Mouse (Mus musculus): Measurements from ENCODE around the gene Ppp1r12b. TPM values are rescaled to one million over a fixed set of nuclear protein-coding genes. Genes with fewer than 3 reads are reported as not detected.

The Ppp1r12b gene
- polyA plus RNA-seq, 1 experiment, result 8.9 TPM

DNA sequence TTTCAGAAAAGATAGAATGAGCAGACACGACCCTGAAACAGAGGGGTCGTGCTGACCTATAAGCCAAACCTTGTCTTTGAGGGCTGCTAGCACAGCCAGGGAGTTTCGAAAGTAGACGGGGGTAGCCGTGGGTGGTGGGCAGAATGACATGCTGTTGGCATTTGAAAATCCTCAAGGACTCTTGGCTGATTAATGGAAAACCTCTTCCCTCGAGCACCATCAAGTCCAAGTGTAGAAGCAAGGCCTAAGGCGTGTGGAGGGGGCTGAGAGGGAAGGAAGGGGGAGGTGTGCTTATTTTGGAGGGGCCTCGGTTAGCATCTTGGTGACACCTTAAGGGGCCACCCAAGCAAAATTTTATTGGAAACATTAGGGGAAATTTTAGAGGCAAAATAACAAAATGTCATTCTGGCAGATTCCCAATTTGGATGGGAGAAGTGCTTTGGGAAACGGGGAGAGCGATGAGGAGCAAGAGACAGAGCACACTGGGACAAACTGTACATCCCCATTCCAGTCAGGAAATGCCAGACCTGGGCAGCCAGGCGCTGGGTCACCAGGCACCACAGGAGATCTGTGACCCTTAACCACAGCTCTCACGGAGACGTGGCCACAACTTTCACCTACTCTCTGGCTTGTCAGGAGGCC, 200.1 kb downstream of the Ppp1r12b start:
- Histone ChIP-seq H3K27ac (ENCODE audit: insufficient read depth, low read length) (no peak overlapping the region), H3K4me3 (ENCODE audit: low read depth, low read length) (no peak overlapping the region), H3K36me3 (ENCODE audit: control insufficient read depth, insufficient read depth, low read length, poor library complexity, severe bottlenecking) (no peaks in the 10 kb centered on the region), H3K9ac (ENCODE audit: low read depth, poor library complexity, severe bottlenecking) (no peak overlapping the region), H3K27me3 (ENCODE audit: control insufficient read depth, insufficient read depth, low read length, poor library complexity, severe bottlenecking) (no peaks in the 10 kb centered on the region), H3K4me1 (ENCODE audit: control insufficient read depth, insufficient read depth, low read length) (no peaks in the 10 kb centered on the region), H3K9me3 (replicated peaks; ENCODE audit: control insufficient read depth, insufficient read depth, low read length, poor library complexity, severe bottlenecking) (no peaks in the 10 kb centered on the region)
- TF ChIP-seq EP300 (IDR thresholded peaks at IDR 0.05; ENCODE audit: insufficient read depth, low read depth, low read length), result no peak
- no peak for TF ChIP-seq CTCF (IDR thresholded peaks at IDR 0.05; ENCODE audit: low read depth, low read length)
- TF ChIP-seq POLR2A (IDR thresholded peaks at IDR 0.05; ENCODE audit: insufficient read depth, low read length), result no peak

DNA sequence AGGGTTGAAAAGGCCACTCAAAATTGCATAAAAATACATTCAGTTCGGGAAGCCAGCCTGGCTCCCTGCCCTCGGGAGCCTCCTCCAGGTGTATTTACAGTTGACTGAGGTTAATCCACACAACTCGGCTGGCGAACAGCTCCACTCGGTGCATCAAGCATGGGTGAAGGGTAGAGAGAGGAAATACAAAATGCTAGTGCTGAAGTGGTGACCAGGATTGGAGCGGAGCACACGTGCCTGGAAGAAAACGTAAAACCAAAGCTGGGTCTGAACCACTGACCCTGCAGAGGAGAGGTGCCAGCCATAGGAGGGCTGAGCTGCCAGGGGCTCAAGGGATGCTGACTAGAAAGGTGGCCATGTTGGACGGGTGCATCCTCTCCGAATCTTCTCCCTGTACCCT, 200.9 kb downstream of the Ppp1r12b start:
- Histone ChIP-seq H3K27ac (ENCODE audit: insufficient read depth, low read length) (no peak overlapping the region), H3K27me3 (ENCODE audit: control insufficient read depth, insufficient read depth, low read length, poor library complexity, severe bottlenecking) (no peaks in the 10 kb centered on the region), H3K4me3 (ENCODE audit: low read depth, low read length) (no peak overlapping the region), H3K9ac (ENCODE audit: low read depth, poor library complexity, severe bottlenecking) (no peak overlapping the region), H3K36me3 (ENCODE audit: control insufficient read depth, insufficient read depth, low read length, poor library complexity, severe bottlenecking) (no peaks in the 10 kb centered on the region), H3K4me1 (ENCODE audit: control insufficient read depth, insufficient read depth, low read length) (no peaks in the 10 kb centered on the region), H3K9me3 (replicated peaks; ENCODE audit: control insufficient read depth, insufficient read depth, low read length, poor library complexity, severe bottlenecking) (no peaks in the 10 kb centered on the region)
- TF ChIP-seq EP300 (IDR thresholded peaks at IDR 0.05; ENCODE audit: insufficient read depth, low read depth, low read length) (no peak), POLR2A (IDR thresholded peaks at IDR 0.05; ENCODE audit: insufficient read depth, low read length) (no peak), CTCF (IDR thresholded peaks at IDR 0.05; ENCODE audit: low read depth, low read length) (no peak)

DNA sequence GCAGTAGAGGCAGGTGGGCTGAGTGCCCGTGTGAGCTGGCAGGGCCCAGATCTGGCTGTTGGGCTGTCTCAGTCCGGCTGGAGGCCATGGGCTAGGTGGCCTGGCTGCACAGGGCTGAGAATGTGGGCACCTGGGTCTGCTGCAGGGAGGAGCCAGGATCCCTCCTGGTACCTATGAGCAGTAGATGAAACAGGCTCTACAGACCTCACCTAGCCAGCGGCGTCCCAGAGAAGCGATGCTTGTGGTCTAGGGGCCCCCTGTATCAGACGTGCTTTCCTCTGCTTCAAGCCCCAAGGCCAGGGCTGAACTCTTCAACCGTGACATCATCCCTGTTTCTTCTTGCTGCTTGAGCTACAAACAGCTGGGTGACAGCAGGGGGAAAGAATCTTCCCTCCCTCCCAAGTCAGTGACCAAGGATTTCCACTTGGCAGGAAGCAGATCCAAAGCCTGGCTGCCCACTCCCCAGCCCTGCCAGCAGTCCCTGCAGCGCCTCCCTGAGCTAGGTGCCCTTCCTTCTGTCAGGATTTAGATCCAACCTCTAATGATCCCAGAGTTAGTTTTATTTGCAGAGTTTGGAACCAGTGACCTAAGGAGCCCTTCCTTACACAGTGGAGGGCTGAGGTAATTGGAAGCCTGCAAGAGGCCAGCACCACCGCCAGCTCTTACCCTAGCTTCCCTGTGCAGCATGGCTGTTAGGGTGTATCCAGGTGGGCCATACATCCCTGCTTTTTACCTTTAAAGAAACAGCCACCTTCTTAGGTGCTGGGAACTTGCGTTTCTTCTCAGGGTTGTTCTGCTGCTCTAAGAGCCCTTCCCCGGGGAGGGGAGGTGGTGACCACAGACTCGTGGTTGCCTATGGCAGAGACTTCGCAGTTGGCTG, 201.8 kb downstream of the Ppp1r12b start:
- Histone ChIP-seq H3K4me3 (ENCODE audit: low read depth, low read length) (no peak overlapping the region), H3K4me1 (ENCODE audit: control insufficient read depth, insufficient read depth, low read length) (no peaks in the 10 kb centered on the region), H3K36me3 (ENCODE audit: control insufficient read depth, insufficient read depth, low read length, poor library complexity, severe bottlenecking) (no peaks in the 10 kb centered on the region), H3K27me3 (ENCODE audit: control insufficient read depth, insufficient read depth, low read length, poor library complexity, severe bottlenecking) (no peaks in the 10 kb centered on the region), H3K27ac (ENCODE audit: insufficient read depth, low read length) (no peak overlapping the region), H3K9me3 (replicated peaks; ENCODE audit: control insufficient read depth, insufficient read depth, low read length, poor library complexity, severe bottlenecking) (no peaks in the 10 kb centered on the region), H3K9ac (ENCODE audit: low read depth, poor library complexity, severe bottlenecking) (no peak overlapping the region)
- no peak for TF ChIP-seq CTCF (IDR thresholded peaks at IDR 0.05; ENCODE audit: low read depth, low read length)
- no peak for TF ChIP-seq POLR2A (IDR thresholded peaks at IDR 0.05; ENCODE audit: insufficient read depth, low read length)
- no peak for TF ChIP-seq EP300 (IDR thresholded peaks at IDR 0.05; ENCODE audit: insufficient read depth, low read depth, low read length)

DNA sequence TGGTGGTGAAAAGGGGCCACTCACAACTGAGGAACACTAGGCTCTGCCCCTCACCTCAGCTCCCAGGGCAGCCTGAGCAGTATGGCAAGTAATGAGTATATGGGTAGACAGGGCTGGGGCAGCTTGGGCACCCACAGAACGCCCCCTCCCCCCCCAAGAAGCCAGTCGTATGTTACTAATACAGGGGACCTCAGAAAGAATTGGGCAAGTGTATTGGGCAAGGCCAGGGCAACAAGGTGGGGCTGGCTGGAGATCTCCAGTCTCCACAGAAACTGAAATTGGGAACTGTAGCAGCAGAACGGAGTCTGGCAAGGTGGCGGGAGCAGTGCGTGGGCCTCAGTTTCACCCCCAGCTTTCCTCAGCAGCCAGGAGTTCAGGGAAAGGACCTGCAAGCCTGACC, 203.3 kb downstream of the Ppp1r12b start:
- no peaks in the 10 kb centered on the region for H3K27me3 ChIP-seq (ENCODE audit: control insufficient read depth, insufficient read depth, low read length, poor library complexity, severe bottlenecking)
- H3K4me3 ChIP-seq (ENCODE audit: low read depth, low read length), result no peak overlapping the region
- no peaks in the 10 kb centered on the region for H3K4me1 ChIP-seq (ENCODE audit: control insufficient read depth, insufficient read depth, low read length)
- no peak overlapping the region for H3K27ac ChIP-seq (ENCODE audit: insufficient read depth, low read length)
- TF ChIP-seq POLR2A (IDR thresholded peaks at IDR 0.05; ENCODE audit: insufficient read depth, low read length) (no peak), CTCF (IDR thresholded peaks at IDR 0.05; ENCODE audit: low read depth, low read length) (no peak), EP300 (IDR thresholded peaks at IDR 0.05; ENCODE audit: insufficient read depth, low read depth, low read length) (no peak)
- H3K9me3 ChIP-seq (replicated peaks; ENCODE audit: control insufficient read depth, insufficient read depth, low read length, poor library complexity, severe bottlenecking), result no peaks in the 10 kb centered on the region
- no peak overlapping the region for H3K9ac ChIP-seq (ENCODE audit: low read depth, poor library complexity, severe bottlenecking)
- H3K36me3 ChIP-seq (ENCODE audit: control insufficient read depth, insufficient read depth, low read length, poor library complexity, severe bottlenecking), result no peaks in the 10 kb centered on the region

DNA sequence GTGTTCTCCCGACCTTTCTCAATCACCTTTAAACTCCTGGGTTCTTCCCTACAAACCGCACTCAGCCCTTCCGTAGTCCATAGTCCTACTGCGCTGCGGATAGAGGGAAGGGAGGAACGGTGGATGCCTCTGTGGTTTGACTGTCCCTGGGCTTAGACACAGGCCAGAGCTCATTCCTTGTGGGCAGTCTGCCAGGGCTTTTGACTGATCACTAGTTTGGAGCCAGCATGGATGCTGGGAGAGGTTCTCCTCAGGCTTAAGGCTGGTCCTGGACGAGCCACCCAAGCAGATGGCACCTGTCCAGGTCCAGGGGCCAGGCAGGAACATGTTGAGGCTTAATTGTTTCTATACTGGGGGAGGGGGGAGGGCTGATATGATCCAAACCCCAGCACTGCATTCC, 205.9 kb downstream of the Ppp1r12b start:
- Histone ChIP-seq H3K36me3 (ENCODE audit: control insufficient read depth, insufficient read depth, low read length, poor library complexity, severe bottlenecking) (no peaks in the 10 kb centered on the region), H3K4me1 (ENCODE audit: control insufficient read depth, insufficient read depth, low read length) (no peaks in the 10 kb centered on the region), H3K9me3 (replicated peaks; ENCODE audit: control insufficient read depth, insufficient read depth, low read length, poor library complexity, severe bottlenecking) (no peaks in the 10 kb centered on the region), H3K9ac (ENCODE audit: low read depth, poor library complexity, severe bottlenecking) (no peak overlapping the region), H3K27me3 (ENCODE audit: control insufficient read depth, insufficient read depth, low read length, poor library complexity, severe bottlenecking) (no peaks in the 10 kb centered on the region), H3K27ac (ENCODE audit: insufficient read depth, low read length) (no peak overlapping the region), H3K4me3 (ENCODE audit: low read depth, low read length) (no peak overlapping the region)
- TF ChIP-seq POLR2A (IDR thresholded peaks at IDR 0.05; ENCODE audit: insufficient read depth, low read length), result no peak
- no peak for TF ChIP-seq EP300 (IDR thresholded peaks at IDR 0.05; ENCODE audit: insufficient read depth, low read depth, low read length)
- TF ChIP-seq CTCF (IDR thresholded peaks at IDR 0.05; ENCODE audit: low read depth, low read length), result no peak

All from ES-Bruce4 (cell line).